ENCODE assay signal across 8 mouse cellular contexts in the genomic region with DNA sequence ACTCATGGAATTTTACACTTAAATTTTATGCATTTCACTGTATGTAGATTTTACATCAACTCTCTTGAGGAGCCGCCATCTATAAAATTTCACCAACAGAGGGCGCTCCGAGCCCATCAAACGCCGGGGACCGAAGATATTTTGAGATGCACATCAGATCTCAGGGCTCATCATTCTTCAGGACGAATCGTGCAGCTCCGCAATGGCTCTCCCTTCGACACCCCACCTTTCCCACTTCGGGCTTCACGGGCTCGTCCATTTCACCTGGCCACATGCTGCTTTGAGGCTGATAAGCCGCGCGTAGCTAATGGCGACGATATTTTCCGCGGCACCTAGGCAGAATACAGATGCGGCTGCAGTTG. TPM values are rescaled to one million over a fixed set of nuclear protein-coding genes. Genes with fewer than 3 reads are reported as not detected.
A peak's percentile ranks its signal among the peaks of the same experiment; 100 is the strongest.
DNase-seq lines count a peak whose midpoint lies in the region; ATAC-seq and TF ChIP-seq lines count a peak whose summit lies in the region.

No protein-coding gene starts in this region.

- peak; percentile 83 for TF ChIP-seq CTCF in intestine, postnatal 0 days (IDR thresholded peaks at IDR 0.05; ENCODE audit: low read depth)

- WGBS in intestine, postnatal 0 days = under 1% methylated on average over 21 of the region's 21 CpGs
- WGBS in midbrain, embryonic 10.5 days = under 1% methylated on average over 21 of the region's 21 CpGs

- no peak overlapping the region for H3K27ac ChIP-seq in intestine, postnatal 0 days (ENCODE audit: low read depth, low read length)
- H3K27ac ChIP-seq in midbrain, embryonic 10.5 days (replicated peaks) = no peak overlapping the region

- no peaks in the 10 kb centered on the region for H3K36me3 ChIP-seq in intestine, postnatal 0 days (ENCODE audit: control insufficient read depth, insufficient read depth)
- no peaks in the 10 kb centered on the region for H3K36me3 ChIP-seq in midbrain, embryonic 10.5 days

- ATAC-seq in cerebellum, adult (ENCODE audit: insufficient number of reproducible peaks, low FRiP score, low TSS enrichment) = no peak
- no peak for ATAC-seq in intestine, postnatal 0 days

- H3K4me3 ChIP-seq in intestine, postnatal 0 days (ENCODE audit: low read depth, low read length) = peak overlapping the region; percentile 65
- peak overlapping the region; percentile 75 for H3K4me3 ChIP-seq in midbrain, embryonic 10.5 days

- H3K4me2 ChIP-seq in intestine, postnatal 0 days (replicated peaks; ENCODE audit: low read depth) = peak overlapping the region; percentile 99

- H3K9ac ChIP-seq in intestine, postnatal 0 days (ENCODE audit: low read depth, low read length) = no peak overlapping the region

- DNase-seq in cerebellum, adult 11 months = peak; percentile 75
- peak; percentile 92 for DNase-seq in embryo, embryonic 11 days
- peak; percentile 54 to 63 for DNase-seq in gastrocnemius, postnatal 4 days (ENCODE audit: low spot score in 2 of 2)
- peak; percentile 71 to 75 for DNase-seq in left cerebral cortex, postnatal 36 days (ENCODE audit: low spot score in 2 of 2)
- peak; percentile 86 for DNase-seq in midbrain, embryonic 10.5 days (ENCODE audit: low spot score)
- peak; percentile 56 to 59 for DNase-seq in right cerebral cortex, postnatal 36 days (ENCODE audit: low spot score in 2 of 2)

- 0 out of 2 replicates have a peak, but pooled peaks cover 13% of the 10 kb centered on the region for H3K4me1 ChIP-seq in intestine, postnatal 0 days (replicated peaks; ENCODE audit: control insufficient read depth, insufficient read depth, low read length)
- peaks cover 38% of the 10 kb centered on the region for H3K4me1 ChIP-seq in midbrain, embryonic 10.5 days

- intact Hi-C loops in left cerebral cortex, postnatal 36 days (cut with DNase I) = loop anchor here (2.0 kb wide), 2 partner anchors 706 to 950 kb away; no protein-coding TSS in a partner anchor

- H3K27me3 ChIP-seq in intestine, postnatal 0 days (replicated peaks; ENCODE audit: control insufficient read depth, insufficient read depth, low read length) = peaks cover 45% of the 10 kb centered on the region
- peaks cover 49% of the 10 kb centered on the region for H3K27me3 ChIP-seq in midbrain, embryonic 10.5 days (ENCODE audit: low read depth, poor library complexity, severe bottlenecking)

- no peaks in the 10 kb centered on the region for H3K9me3 ChIP-seq in intestine, postnatal 0 days (ENCODE audit: control insufficient read depth)
- H3K9me3 ChIP-seq in midbrain, embryonic 10.5 days (replicated peaks) = no peaks in the 10 kb centered on the region

RNA-seq across cellular contexts. Expression of gene Kif26b, which starts 1.8 kb away (rescaled TPM):
- 1 to 10 TPM; 2.9 to 3.0 TPM for total RNA-seq in gastrocnemius, postnatal 4 days (2021)
- polyA plus RNA-seq in intestine, postnatal 0 days (2015; fragmentation: Nextera tagmentation; extraction: Ambion mirVana) = 0.54 and 0.57 TPM in 2 replicates
- total RNA-seq in left cerebral cortex, postnatal 36 days (2021) = 10 to 100 TPM in 1 of 2 experiments, 1 to 10 TPM in 1; 6.6 to 10.7 TPM
- polyA plus RNA-seq in midbrain, embryonic 10.5 days (2016; fragmentation: Nextera tagmentation; extraction: Ambion mirVana) = 3.3 and 4.3 TPM in 2 replicates
